Mouse (Mus musculus) c-Kit-positive CD71-positive TER-119-positive erythroid progenitor cells, embryonic 14.5 days (primary cell): ENCODE measurements around the gene Olfr698.
"Not testable (repeated sequence)": the region's sequence is repeated elsewhere in the genome, so short reads cannot be mapped to it uniquely, and the experiment has no call there.

Experiments
- DNase-seq: peaks from one replicate; pipeline ENCODE4 v3.0.0-alpha.2; 2013; ENCODE audit warnings: low spot score

Gene Olfr698

DNA sequence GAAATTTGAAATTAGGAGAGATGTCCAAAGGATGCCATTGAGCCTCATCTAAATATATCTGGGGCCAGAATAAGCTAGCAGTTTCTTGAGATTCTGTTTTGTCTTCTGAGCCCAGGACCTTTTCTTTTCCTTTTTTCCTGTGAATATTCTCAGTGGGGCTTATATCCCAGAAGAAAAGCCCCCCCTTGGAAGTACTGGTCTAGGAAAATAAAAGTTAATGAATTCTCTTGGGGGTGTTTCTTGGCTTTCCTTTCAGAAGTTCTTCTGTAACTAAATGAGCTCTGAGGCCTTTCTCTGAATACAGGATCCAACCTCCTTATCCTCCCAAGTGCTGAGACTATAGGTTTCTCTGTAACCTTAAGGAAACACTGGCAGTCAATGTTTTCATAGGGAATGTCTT, at the start of gene Olfr698:
TSS of gene Olfr698 (minus strand) at position 101 of the 400 bp plus-strand sequence.
- DNase-seq, result no peak

DNA sequence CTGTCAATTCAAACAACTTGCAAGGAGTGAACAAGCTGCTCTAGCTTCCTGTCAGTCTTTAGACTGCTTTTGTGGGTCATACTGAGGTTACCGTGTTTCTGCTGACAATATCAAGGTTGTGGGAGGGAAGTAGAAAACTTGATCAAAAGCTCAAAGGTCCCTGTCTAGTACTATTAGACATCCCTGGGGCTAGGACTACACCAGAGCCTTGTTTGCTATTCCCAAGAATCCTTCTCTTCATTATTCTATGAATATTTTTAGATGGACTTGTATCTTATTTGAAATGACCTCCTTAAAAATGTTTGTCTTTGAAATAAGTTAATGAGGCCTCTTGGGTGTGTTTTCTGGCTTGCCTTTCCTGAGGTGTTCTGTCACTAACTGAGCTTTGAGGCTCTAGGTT, 37.9 kb upstream of the Olfr698 start, which contains the start of gene Olfr699:
TSS of gene Olfr699 (minus strand) at position 101 of the 400 bp plus-strand sequence.
- DNase-seq, result no peak

DNA sequence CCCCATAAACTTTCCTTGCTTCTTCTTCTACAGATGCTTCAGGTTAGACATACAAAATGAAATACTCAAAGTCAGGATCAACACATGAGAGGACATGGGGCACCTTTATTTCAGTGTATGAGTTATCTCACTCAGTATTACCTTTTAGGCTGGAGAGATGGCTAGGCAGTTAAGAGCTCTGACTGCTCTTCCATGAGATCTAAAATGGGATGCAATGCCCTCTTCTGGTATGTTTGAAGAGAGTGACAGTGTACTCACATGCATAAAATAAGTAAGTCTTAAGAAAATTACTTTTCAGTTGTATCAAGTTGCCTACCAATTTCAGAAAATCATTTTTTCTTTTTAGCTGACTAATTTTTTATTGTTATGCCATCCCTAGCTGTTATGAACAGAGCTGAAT, 33.1 kb upstream of the Olfr698 start:
- DNase-seq, result no peak

DNA sequence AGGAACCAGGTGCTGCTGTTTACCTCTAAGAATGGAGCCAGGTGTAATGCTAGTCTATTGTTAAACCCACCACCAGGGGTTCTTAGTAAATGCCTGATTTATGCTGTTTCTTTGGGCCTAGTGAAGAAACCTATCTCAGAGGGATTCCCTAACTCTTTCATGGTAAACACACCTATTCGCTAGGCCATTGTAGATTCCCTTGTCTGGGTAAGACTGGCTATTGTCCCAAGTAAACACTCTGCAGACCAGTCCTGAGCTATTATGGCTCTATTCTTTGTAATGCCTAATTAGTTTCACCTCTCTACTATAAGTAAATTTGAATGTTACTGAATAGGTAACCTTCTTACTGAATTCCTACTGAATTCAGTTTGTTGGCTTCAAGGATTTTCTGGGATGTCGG, 5.8 kb upstream of the Olfr698 start:
- DNase-seq, result not testable (repeated sequence)

DNA sequence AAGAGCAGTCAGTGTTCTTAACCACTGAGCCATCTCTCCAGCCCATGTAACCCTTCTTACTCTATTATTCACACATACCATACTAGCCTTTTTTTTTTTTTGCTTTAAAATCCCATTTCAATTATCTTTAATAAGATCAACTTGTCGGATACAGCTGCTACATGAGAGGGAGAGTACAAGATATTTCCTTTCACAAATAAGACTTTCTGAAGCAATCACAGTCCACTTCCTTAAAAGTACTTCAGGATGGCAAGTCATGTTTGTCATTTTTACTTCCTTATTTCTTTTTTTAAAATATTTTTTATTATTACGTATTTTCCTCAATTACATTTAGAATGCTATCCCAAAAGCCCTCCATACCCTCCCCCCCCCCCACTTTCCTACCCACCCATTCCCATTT, 3.6 kb upstream of the Olfr698 start:
- no peak for DNase-seq

DNA sequence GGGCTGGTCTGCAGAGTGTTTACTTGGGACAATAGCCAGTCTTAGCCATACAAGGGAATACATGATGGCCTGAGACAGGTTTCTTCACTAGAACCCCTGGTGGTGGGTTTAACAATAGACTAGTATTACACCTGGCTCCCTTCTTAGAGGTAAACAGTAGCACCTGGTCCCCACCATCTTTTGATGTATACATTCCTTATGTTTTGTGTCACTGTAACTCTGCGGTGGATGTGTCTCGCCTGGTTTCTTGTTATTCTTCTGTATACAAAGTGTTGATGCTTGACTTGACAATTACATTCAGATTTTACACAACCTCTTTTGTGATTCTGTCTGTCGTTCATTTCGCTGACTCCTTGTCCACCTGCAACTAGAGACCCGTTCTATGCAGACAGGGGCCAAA, 9.4 kb downstream of the Olfr698 start:
- no peak for DNase-seq

DNA sequence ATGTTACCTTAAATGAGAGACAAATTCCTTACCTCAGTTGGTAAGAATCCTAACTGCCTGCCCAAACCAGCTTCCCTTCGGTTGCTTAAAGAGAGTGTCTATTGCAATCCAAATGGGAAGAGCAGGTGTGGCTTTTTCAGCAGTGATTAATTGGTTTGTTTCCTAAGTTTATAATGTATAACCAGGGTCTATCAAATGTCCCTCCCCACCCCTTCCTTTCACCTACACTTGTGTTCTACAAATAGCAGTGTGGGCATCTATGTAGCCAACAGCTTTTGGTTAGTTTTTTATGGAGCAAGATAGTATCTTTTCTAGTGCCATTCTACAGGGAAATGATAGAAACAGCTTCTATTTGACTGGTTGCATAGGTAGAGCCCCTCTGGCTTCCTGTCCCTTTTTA, 12.9 kb downstream of the Olfr698 start, which contains the start of gene Olfr697:
TSS of gene Olfr697 (minus strand) at position 101 of the 400 bp plus-strand sequence.
- DNase-seq, result no peak

DNA sequence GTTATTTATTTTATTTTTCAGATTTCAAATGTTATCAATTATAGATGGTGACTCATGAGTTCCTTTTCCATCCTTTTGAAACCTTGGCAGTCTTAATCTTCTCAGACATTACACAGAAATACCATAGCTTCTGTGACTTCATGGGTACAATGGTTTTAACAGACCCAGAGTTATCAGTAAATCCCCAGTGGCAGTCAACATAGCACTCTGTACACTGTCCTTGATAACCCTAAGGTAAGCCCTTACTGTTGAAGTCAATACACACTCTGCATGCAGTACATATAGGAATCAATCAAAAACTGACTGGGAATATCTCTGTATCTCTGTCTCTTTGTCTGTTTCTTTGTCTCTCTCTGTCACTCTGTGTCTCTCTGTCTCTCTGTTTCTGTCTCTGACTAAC, 18.2 kb downstream of the Olfr698 start:
- DNase-seq, result no peak

DNA sequence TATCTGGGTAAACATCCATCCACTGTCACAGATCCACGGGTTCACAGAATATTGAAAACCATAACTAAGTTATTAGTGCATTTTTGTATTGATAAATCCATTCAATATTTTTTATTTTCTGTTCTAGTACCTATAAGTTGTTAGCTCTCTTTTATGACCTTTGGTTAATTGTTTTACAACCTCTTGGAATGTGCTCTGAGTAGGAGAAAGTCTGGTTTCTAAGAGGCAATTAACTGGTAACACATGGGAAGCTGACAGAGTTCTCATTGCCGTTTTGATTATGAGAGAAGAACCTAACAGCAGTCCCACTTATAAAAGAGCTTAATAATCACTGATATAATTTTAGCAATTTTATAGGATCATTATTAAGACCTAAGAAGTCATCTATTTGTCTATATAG, 21.5 kb downstream of the Olfr698 start:
- no peak for DNase-seq

DNA sequence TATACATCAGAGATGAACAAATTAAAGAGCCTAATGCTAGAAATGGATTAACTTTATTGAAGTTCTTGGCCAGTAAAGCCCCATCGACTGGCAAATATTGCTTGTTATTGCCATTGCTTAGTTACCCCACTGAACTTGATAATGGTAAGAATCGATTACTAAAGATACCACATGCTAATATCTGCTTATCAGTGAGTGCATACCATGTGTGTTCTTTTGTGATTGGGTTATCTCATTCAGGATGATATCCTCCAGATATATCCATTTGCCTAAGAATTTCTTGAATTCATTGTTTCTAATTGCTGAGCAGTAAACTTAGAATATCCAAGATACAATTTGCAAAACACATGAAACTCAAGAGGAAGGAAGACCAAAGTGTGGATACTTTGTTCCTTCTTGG, 29.5 kb downstream of the Olfr698 start:
- DNase-seq, result not testable (repeated sequence)

DNA sequence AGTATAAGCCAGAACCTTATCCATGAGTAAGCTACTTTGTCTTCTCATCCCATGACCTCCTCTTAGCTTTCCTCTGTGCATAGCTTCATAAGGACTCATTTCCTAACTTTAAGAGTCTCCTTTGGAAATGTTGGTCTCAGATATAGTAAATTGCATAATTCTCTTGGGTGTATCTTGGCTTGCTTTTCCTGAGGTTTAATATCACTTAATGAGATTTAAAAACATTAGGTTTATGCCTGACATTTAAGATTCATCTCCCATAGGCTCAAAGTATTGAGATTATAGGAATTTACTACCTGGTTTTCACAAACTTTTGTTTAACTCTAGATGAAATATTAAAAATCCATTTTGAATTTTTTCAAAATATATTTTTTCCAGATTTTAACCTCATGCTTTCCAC, 38.9 kb downstream of the Olfr698 start, which contains the start of gene Olfr695:
TSS of gene Olfr695 (minus strand) at position 101 of the 400 bp plus-strand sequence.
- no peak for DNase-seq

DNA sequence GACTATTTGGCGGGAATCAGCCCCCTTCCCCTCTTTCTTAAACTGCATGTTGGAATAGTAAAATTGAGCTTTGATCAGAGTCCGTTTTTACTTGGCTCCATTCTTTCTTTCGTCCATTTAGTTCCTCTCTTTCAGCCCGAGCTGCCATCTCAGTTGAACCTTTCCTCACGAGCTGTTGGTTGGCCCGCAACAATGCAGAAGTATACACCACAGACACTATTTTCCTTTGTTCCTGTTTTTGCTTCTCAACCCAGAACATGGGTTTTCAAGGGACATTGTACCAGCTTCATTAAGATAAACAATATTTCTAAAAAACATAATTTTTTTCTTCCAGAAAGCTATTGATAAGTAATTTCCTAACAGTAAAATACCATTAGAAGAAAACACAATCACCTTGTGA, 43.7 kb downstream of the Olfr698 start:
- DNase-seq, result no peak

DNA sequence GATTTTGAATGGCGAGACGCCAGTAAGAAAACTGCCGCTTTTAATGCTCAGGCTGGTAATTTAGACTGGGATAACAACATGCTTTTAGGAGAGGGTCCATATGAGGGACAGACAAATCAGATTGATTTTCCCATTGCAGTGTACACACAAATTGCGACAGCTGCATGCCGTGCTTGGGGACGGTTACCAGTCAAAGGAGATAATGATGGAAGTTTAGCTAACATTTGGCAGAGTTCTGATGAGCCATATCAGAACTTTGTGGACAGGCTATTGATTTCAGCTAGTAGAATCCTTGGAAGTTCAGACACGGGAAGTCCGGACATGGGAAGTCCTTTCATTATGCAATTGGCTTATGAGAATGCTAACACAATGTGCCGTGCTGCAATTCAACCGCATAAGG, 47.5 kb downstream of the Olfr698 start:
- DNase-seq, result not testable (repeated sequence)
